Mouse (Mus musculus): ENCODE results near the gene Hes6.

DNA sequence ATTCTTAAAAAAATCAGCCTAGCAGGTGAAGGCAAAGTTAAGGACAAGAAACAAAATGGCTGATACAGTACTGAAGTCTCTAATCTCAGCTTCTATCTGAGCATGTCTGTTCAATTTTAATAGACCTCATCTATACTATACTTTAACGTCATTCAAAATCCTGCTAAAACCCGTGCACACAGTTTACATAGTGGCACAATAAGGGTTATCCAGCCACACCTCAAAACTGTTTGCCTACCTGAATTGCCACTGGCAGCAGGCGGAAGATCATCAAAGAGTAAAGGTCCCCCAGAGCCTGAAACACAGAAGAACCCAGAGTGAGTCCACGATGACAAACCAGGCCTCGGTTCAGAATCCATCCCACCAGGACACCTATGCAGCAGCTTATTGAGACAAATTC, 23.5 kb downstream of the Hes6 start:
- no peak for TF ChIP-seq CTCF (IDR thresholded peaks at IDR 0.05)
- no peak for TF ChIP-seq EP300 (IDR thresholded peaks at IDR 0.05)

All from lung, postnatal 0 days (tissue).